Mouse (Mus musculus) spleen, postnatal 36 days (tissue): ENCODE data around the gene Glra1.
A peak's percentile ranks its signal among the peaks of the same experiment; 100 is the strongest.

Experiments
- DNase-seq, 2 experiments: peaks; one replicate each; pipeline ENCODE4 v3.0.0; 2022; ENCODE audit warnings: low spot score in 2 of 2, mixed read lengths in 1 of 2

Gene Glra1

DNA sequence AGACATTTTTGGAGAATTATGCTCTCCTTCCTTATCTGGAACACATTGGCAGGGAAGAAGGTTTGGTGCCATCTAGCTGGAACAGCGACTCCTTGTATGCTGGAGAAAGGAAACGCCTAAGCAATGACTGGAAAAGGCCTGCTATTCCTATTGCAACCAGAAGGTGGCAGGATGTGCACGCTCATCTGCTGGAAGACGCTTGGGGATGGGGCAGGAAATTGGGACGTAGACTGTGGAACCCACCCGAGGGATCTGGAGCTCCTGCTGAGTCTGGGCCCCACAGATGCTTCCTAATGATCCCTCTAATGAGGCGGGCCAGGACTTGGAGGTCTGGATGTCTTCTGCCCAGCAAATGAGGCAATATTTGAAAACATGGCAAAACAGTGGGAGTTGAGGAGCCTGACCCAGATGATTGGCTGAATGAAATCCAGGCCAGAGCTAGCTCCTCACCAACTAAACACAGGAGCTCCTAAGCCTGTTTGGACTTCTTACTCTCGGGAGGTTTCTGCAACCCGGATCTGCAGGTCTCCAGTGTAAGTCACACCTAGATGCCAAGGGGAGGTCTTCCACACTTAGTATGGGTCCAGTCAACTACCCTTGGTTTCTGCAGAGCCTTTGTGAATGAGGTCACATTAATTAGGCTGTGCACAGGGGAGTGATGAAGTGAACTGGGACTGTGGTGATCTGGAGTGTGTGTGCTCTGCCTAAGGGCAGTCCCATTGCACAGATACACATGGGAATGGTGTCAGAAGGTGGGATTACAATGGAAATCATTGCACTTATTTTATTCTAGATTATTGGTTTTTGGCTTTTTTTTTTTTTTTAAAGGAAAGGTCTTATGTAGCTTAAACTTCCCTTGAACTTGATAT, 89.0 kb downstream of the Glra1 start:
- no peak for DNase-seq

GRCm38 (mm10) chr11:55517666-55518065, 90.3 kb downstream of the Glra1 start:
- DNase-seq: no peak

DNA sequence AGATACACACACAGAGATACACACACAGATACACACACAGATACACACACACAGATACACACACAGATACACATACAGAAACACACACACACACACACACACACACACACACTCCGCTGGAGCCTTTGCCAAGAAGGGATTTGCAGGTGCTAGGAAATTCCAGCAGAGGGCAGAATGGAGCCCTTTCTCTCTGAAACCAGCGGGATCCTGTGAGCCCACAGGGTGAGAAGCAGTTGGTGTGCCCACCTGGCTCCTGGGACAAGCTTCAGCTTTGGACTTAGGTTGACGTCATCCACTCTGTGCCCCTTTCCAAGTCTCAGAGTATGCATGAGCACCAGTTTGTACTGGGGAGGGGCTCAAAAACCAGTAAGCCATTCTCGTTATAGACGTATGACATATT, 96.6 kb downstream of the Glra1 start:
- DNase-seq: no peak

DNA sequence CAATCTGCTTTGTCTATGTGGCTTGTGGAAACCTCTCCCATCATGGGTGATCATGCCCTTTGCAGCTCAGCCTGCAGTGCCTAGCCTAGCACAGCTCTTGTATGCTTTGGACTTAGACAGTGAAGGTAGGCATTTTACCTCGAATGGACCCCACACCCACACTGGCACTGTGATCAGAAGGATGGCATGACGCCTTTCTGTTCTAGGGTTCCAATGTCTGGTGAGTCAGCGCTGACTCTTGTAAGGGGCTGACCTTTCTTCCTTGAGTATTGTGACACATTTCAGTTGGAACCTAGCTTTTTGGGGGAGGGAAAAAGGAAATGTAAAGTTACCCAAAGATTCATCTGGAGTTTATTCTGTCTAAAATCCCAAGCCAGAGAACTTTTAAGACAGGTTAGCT, 102.5 kb downstream of the Glra1 start:
- DNase-seq: no peak

DNA sequence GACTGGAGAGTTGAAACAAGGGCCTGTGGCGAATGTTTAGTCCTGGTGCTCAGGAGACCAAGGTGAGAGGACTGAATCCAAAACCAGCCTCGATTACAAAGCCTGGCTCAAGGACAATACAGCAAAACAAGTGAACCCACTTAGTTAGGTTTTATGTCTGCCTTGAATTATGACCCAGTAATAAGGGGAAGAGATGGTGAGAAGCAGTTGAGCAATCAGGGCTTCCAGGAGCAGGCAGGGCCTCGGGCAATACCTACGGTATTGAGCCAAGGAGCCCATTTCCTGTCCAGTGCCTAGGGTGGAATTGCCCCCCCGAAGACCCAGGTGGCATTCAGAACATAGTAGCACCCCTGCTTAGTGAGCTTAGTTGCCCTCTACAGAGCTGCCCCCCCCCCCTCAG, 105.1 kb downstream of the Glra1 start:
- DNase-seq: no peak

GRCm38 (mm10) chr11:55501955-55502531, 106.0 kb downstream of the Glra1 start:
- no peak for DNase-seq

GRCm38 (mm10) chr11:55497885-55498284, 110.1 kb downstream of the Glra1 start:
- peak in 1 of 2 experiments; percentile 7 for DNase-seq

DNA sequence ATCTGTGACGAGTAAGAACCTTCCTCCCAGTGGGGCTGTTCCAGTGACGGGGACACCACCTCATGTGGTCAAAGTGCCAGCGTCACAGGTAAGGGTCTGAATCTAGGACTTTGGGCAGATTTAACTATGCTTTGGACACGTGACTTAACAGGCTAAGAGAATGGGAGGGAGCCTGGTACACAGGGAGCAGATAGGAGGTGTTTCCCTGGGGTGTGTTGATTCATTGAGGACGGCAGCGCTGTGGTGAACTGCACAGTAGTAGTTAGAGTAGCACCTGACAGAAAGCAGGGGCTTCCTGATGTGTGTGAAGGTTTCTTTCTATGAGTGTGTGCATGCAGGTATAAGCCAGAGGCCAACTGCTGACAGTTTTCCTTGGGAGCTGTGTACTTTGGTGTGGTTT, 111.8 kb downstream of the Glra1 start:
- DNase-seq: no peak

- no peak for DNase-seq
These were observed 122.6 kb downstream of the Glra1 start for GRCm38 (mm10) chr11:55485443-55485842.

GRCm38 (mm10) chr11:55473219-55473618, 134.8 kb downstream of the Glra1 start:
- DNase-seq: no peak

- no peak for DNase-seq
These were observed 136.5 kb downstream of the Glra1 start for GRCm38 (mm10) chr11:55471467-55471866.

GRCm38 (mm10) chr11:55470761-55471160, 137.2 kb downstream of the Glra1 start:
- DNase-seq: no peak

DNA sequence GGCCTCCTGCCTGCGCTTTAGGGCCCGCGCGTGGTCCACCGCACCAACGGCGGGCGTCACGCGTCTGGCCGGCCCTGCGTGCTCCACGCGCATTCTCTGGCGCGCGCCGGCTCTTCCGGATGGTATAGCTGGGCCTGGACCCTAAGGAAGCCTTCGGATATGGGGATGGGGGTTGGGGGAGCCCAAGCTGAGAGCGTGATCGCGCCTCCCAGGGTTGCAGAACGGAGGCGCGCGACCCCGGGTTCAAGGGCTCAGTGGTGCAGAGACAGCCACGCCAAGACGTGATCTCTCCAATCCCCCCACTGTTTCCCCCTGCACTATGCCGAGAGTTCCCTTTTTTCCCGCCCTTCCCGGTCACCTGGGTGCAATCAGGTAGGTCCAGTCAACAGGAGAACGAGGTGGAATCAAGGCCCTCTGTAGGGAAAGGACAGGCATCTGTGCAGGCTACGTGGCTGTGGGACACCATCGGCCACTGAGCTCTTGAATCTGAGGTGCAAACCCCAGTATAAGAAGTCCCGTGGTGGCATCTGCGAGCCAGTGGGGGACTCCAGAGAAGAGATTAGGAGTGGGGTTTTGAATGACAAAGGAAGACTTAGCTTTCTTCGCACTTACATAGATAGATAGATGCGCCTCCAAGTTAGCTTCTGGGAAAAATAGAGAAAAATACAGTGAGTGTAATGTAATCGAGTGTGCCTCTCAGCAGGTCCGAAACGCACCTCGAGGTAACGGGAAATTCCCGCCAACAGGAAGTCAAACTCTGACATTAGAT, 137.9 kb downstream of the Glra1 start:
- DNase-seq: peak; percentile 11 to 21

- DNase-seq: peak; percentile 99 to 100
These were observed 138.8 kb downstream of the Glra1 start, which contains the start of gene G3bp1 for GRCm38 (mm10) chr11:55469048-55469843. Gene G3bp1 (plus strand): TSS chr11:55469685.

DNA sequence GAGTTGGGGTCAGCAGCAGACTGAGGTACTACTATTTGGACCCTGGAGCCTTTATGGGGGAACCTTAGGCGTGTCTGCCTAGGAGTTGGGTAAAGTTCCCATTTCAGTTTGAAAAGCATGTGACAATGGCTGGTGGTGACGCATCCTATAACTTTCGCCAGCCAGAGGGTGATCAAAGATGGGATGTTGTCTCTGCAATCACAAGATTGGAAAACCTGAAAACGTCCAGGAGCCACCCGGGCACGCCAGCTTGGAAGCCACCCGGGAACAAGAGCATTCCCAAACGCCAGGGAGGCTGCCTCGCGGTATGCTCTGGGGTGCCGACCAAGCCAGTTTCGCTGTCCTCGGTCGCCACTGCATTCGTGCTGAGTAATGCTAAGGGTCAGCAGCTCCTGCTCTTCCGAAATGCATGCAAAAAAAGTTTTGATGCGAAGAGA, 139.4 kb downstream of the Glra1 start:
- peak in 1 of 2 experiments; percentile 27 for DNase-seq

DNA sequence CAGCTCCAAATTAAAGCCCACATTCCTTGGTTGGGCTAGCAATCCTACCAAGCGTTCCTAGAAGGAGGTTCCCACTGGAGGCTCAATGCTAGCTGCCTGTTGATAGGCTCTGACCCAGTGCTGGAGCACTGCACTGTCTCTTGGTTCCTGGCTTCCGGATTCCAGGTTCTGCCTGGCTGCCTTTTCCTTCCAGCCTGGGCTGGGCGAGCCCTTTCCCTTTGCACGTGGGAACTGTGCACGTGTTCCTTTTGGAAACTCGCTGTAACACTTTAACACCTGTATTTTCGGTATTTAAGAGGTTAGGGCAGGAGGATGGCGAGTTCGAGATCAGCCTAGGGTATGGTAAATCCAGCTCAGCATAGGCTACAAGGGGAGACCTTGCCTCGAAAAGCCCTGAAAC, 140.0 kb downstream of the Glra1 start:
- DNase-seq: no peak

- DNase-seq: no peak
These were observed 142.8 kb downstream of the Glra1 start for GRCm38 (mm10) chr11:55465177-55465576.

- no peak for DNase-seq
These were observed 143.3 kb downstream of the Glra1 start for GRCm38 (mm10) chr11:55464707-55465106.
